Mouse (Mus musculus): ENCODE measurements around the gene Srprb. TPM values are rescaled to one million over a fixed set of nuclear protein-coding genes. Genes with fewer than 3 reads are reported as not detected.
"Not testable (repeated sequence)": the region's sequence is repeated elsewhere in the genome, so short reads cannot be mapped to it uniquely, and the experiment has no call there.

The Srprb gene
- polyA plus RNA-seq, 1 experiment = 21.2 TPM

DNA sequence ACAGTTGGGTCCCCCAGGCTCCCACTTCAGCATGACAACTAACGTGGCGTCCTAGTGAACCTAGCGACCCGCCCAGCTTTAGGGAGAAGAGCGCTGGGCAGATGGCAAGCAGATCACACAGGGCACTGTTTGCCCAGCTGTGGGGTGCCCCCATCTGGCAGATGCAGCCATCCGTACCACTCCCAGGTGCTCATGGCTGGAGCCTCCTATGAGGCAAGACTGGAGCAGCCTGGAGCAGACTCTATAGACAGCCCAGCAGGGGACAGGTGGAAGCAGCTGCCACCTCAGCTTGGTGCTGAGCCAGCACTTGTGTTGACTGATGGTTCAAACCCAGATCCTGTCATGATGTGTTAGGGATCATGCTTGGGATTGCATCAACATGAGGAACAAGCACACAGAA, 33.9 kb downstream of the Srprb start:
- Histone ChIP-seq H3K27me3 (ENCODE audit: control insufficient read depth, insufficient read depth, low read length) (no peaks in the 10 kb centered on the region), H3K36me3 (ENCODE audit: control insufficient read depth, insufficient read depth, low read length) (no peaks in the 10 kb centered on the region), H3K4me1 (ENCODE audit: control insufficient read depth, insufficient read depth, insufficient read length) (no peaks in the 10 kb centered on the region), H3K4me3 (ENCODE audit: extremely low read depth, insufficient read depth, insufficient read length) (no peak overlapping the region), H3K27ac (ENCODE audit: insufficient read depth, low read length) (no peak overlapping the region)
- 82% methylated on average over 6 of the region's 6 CpGs for WGBS
- TF ChIP-seq CTCF (IDR thresholded peaks at IDR 0.05; ENCODE audit: extremely low read depth, insufficient read depth, insufficient read length, insufficient replicate concordance) (no peak), POLR2A (IDR thresholded peaks at IDR 0.05; ENCODE audit: low read depth, low read length) (no peak)
- no peak for DNase-seq (ENCODE audit: low read depth in 1 of 2, low spot score in 2 of 2)

DNA sequence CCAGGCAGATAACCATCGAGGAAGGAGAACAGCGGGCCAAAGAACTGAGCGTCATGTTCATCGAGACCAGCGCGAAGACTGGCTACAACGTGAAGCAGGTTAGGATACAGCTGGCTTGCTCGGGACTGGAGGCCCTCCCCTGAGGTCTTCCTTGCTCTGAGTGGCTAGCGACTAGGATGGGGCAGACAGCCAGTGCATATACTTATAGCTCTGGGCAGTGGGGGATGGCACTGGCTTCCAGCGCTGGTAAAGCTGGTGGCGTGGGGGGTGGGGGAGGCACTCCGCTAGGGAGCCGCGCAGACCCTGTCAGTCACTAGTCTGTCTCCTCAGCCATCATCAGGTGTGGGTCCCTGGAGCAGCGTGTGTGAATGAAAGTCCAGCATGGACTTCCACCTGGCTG, 38.1 kb downstream of the Srprb start:
- no peak for TF ChIP-seq POLR2A (IDR thresholded peaks at IDR 0.05; ENCODE audit: low read depth, low read length)
- TF ChIP-seq CTCF (IDR thresholded peaks at IDR 0.05; ENCODE audit: extremely low read depth, insufficient read depth, insufficient read length, insufficient replicate concordance) = no peak
- H3K27me3 ChIP-seq (ENCODE audit: control insufficient read depth, insufficient read depth, low read length) = no peaks in the 10 kb centered on the region
- DNase-seq (ENCODE audit: low read depth in 1 of 2, low spot score in 2 of 2) = no peak

GRCm38 (mm10) chr9:103155158-103155557, 46.8 kb downstream of the Srprb start:
- H3K27ac ChIP-seq (ENCODE audit: insufficient read depth, low read length); H3K36me3 ChIP-seq (ENCODE audit: control insufficient read depth, insufficient read depth, low read length); H3K27me3 ChIP-seq (ENCODE audit: control insufficient read depth, insufficient read depth, low read length); H3K4me1 ChIP-seq (ENCODE audit: control insufficient read depth, insufficient read depth, insufficient read length); DNase-seq (ENCODE audit: low read depth in 1 of 2, low spot score in 2 of 2); H3K4me3 ChIP-seq (ENCODE audit: extremely low read depth, insufficient read depth, insufficient read length): not testable (repeated sequence)
- WGBS = 88% methylated on average over 7 of the region's 7 CpGs

More for the DNA sequence above, 38.1 kb downstream of the Srprb start:
- 86% methylated on average over 15 of the region's 15 CpGs for WGBS
- no peaks in the 10 kb centered on the region for H3K36me3 ChIP-seq (ENCODE audit: control insufficient read depth, insufficient read depth, low read length)
- no peak overlapping the region for H3K27ac ChIP-seq (ENCODE audit: insufficient read depth, low read length)
- H3K4me1 ChIP-seq (ENCODE audit: control insufficient read depth, insufficient read depth, insufficient read length) = no peaks in the 10 kb centered on the region
- no peak overlapping the region for H3K4me3 ChIP-seq (ENCODE audit: extremely low read depth, insufficient read depth, insufficient read length)

GRCm38 (mm10) chr9:103154568-103154967, 47.4 kb downstream of the Srprb start:
- TF ChIP-seq POLR2A (IDR thresholded peaks at IDR 0.05; ENCODE audit: low read depth, low read length) = no peak
- no peak for TF ChIP-seq CTCF (IDR thresholded peaks at IDR 0.05; ENCODE audit: extremely low read depth, insufficient read depth, insufficient read length, insufficient replicate concordance)
- no peaks in the 10 kb centered on the region for H3K4me1 ChIP-seq (ENCODE audit: control insufficient read depth, insufficient read depth, insufficient read length)
- H3K4me3 ChIP-seq (ENCODE audit: extremely low read depth, insufficient read depth, insufficient read length) = no peak overlapping the region
- H3K27me3 ChIP-seq (ENCODE audit: control insufficient read depth, insufficient read depth, low read length) = no peaks in the 10 kb centered on the region
- H3K36me3 ChIP-seq (ENCODE audit: control insufficient read depth, insufficient read depth, low read length) = no peaks in the 10 kb centered on the region
- H3K27ac ChIP-seq (ENCODE audit: insufficient read depth, low read length) = no peak overlapping the region
- no peak for DNase-seq (ENCODE audit: low read depth in 1 of 2, low spot score in 2 of 2)
- WGBS = 81% methylated on average over 2 of the region's 2 CpGs

GRCm38 (mm10) chr9:103153286-103153685, 48.7 kb downstream of the Srprb start:
- Histone ChIP-seq H3K36me3 (ENCODE audit: control insufficient read depth, insufficient read depth, low read length) (no peaks in the 10 kb centered on the region), H3K27me3 (ENCODE audit: control insufficient read depth, insufficient read depth, low read length) (no peaks in the 10 kb centered on the region), H3K27ac (ENCODE audit: insufficient read depth, low read length) (no peak overlapping the region), H3K4me1 (ENCODE audit: control insufficient read depth, insufficient read depth, insufficient read length) (peaks cover 3% of the 10 kb centered on the region; the same call in 1 of the 2 replicates), H3K4me3 (ENCODE audit: extremely low read depth, insufficient read depth, insufficient read length) (no peak overlapping the region)
- WGBS = 84% methylated on average over 5 of the region's 5 CpGs
- DNase-seq (ENCODE audit: low read depth in 1 of 2, low spot score in 2 of 2) = no peak
- no peak for TF ChIP-seq POLR2A (IDR thresholded peaks at IDR 0.05; ENCODE audit: low read depth, low read length)
- TF ChIP-seq CTCF (IDR thresholded peaks at IDR 0.05; ENCODE audit: extremely low read depth, insufficient read depth, insufficient read length, insufficient replicate concordance) = no peak

GRCm38 (mm10) chr9:103149074-103149799, 52.7 kb downstream of the Srprb start:
- no peak for DNase-seq (ENCODE audit: low read depth in 1 of 2, low spot score in 2 of 2)
- Histone ChIP-seq H3K36me3 (ENCODE audit: control insufficient read depth, insufficient read depth, low read length) (no peaks in the 10 kb centered on the region), H3K27me3 (ENCODE audit: control insufficient read depth, insufficient read depth, low read length) (no peaks in the 10 kb centered on the region), H3K27ac (ENCODE audit: insufficient read depth, low read length) (no peak overlapping the region), H3K4me3 (ENCODE audit: extremely low read depth, insufficient read depth, insufficient read length) (no peak overlapping the region), H3K4me1 (ENCODE audit: control insufficient read depth, insufficient read depth, insufficient read length) (peaks cover 5% of the 10 kb centered on the region; the same call in 1 of the 2 replicates)
- WGBS = 32% methylated on average over 12 of the region's 12 CpGs
- TF ChIP-seq CTCF (IDR thresholded peaks at IDR 0.05; ENCODE audit: extremely low read depth, insufficient read depth, insufficient read length, insufficient replicate concordance) (no peak), POLR2A (IDR thresholded peaks at IDR 0.05; ENCODE audit: low read depth, low read length) (no peak)

DNA sequence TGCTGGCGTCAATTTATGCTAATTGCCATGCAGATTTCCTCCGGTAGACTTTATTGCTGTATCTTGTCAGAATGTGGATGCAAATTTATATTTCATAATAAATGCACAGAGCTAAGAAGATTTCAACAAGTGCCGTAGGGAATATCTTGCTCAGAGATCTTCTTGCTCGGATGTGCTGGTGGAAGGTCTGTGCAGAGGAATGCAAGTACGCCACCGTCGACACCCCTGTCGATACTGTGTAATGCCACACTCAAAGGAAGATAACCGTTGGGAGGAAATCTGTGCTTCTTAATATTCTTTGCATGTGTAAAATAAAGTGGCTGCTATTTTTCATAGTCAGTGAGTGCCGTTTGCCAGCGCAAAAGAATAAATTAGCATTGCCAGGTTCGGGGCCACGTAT, 54.8 kb downstream of the Srprb start:
- Histone ChIP-seq H3K27me3 (ENCODE audit: control insufficient read depth, insufficient read depth, low read length) (no peaks in the 10 kb centered on the region), H3K27ac (ENCODE audit: insufficient read depth, low read length) (no peak overlapping the region), H3K36me3 (ENCODE audit: control insufficient read depth, insufficient read depth, low read length) (no peaks in the 10 kb centered on the region), H3K4me1 (ENCODE audit: control insufficient read depth, insufficient read depth, insufficient read length) (peaks cover 5% of the 10 kb centered on the region; the same call in 1 of the 2 replicates), H3K4me3 (ENCODE audit: extremely low read depth, insufficient read depth, insufficient read length) (no peak overlapping the region)
- no peak for DNase-seq (ENCODE audit: low read depth in 1 of 2, low spot score in 2 of 2)
- WGBS = 74% methylated on average over 13 of the region's 13 CpGs
- TF ChIP-seq CTCF (IDR thresholded peaks at IDR 0.05; ENCODE audit: extremely low read depth, insufficient read depth, insufficient read length, insufficient replicate concordance) (no peak), POLR2A (IDR thresholded peaks at IDR 0.05; ENCODE audit: low read depth, low read length) (no peak)

Measured in spleen, adult 2 months (tissue).